Mouse (Mus musculus) kidney, postnatal 10 days (tissue): ENCODE measurements around the gene Rnase13.

Experiments used
- DNase-seq: peaks from one replicate; pipeline ENCODE4 v3.0.0; 2021; ENCODE audit warnings: mixed read lengths

Gene Rnase13

DNA sequence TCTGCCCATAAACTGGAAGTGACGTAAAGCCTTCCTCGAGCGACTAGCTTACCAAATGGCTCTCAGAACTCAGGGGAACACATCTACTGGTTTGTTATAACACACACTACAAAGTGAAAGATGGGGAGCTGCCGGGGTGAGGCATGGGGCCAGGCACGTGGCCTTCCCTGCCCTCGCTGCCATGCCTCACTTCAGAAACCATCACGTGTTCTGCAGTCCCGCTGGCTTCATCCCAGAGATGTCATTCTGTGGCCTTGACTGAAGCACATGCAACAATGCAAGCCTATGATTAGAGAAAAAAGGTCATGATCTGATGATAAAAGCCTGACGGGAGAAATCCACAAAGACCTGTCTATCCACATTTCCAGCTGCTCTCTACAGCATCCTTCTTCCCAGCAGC is 50.8 kb downstream of the Rnase13 start:
- no peak for DNase-seq
